Mouse (Mus musculus): ENCODE results near the gene Wnt5b. TPM values are rescaled to one million over a fixed set of nuclear protein-coding genes. Genes with fewer than 3 reads are reported as not detected.
"Not testable (repeated sequence)": the region's sequence is repeated elsewhere in the genome, so short reads cannot be mapped to it uniquely, and the experiment has no call there.

Gene Wnt5b
- polyA plus RNA-seq, 1 experiment from 2014 or later: 8.6 TPM

DNA sequence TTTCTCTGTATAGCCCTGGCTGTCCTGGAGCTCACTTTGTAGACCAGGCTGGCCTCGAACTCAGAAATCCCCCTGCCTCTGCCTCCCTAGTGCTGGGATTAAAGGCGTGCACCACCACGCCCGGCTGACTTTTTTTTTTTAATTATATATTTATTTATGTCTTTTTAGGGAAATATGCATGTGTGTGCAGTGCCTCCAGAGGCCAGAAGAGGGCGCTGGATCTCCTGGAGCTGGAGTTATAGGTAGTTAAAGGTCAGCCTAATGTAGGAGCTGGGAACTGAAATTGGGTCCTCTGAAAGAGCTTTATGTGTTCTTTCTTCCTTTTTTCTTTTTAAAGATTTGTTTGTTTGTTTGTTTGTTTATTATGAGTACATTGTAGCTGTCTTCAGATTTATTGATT is 101.4 kb downstream of the Wnt5b start:
- not testable (repeated sequence) for H3K9ac ChIP-seq (ENCODE audit: low read length); H3K27ac ChIP-seq (replicated peaks in 1 of 2; ENCODE audit: control insufficient read depth in 1 of 2, insufficient read depth in 1 of 2, low read depth in 2 of 2, low read length in 2 of 2); ATAC-seq (ENCODE audit: insufficient number of reproducible peaks, insufficient read depth, low FRiP score, low read depth); H3K9me3 ChIP-seq (ENCODE audit: control insufficient read depth, low read length); H3K4me3 ChIP-seq (ENCODE audit: control insufficient read depth in 1 of 2, insufficient read depth in 1 of 2, low read depth in 1 of 2, low read length in 2 of 2); H3K27me3 ChIP-seq (ENCODE audit: control insufficient read depth, insufficient read depth, low read length); H3K36me3 ChIP-seq (ENCODE audit: control insufficient read depth, insufficient read depth, low read length); H3K4me2 ChIP-seq (ENCODE audit: low read length)
- peaks cover 9 to 10% of the 10 kb centered on the region in 2 experiments for H3K4me1 ChIP-seq (ENCODE audit: control insufficient read depth in 2 of 2, insufficient read depth in 2 of 2, low read length in 2 of 2)
- WGBS: 78% methylated on average over 5 of the region's 5 CpGs

DNA sequence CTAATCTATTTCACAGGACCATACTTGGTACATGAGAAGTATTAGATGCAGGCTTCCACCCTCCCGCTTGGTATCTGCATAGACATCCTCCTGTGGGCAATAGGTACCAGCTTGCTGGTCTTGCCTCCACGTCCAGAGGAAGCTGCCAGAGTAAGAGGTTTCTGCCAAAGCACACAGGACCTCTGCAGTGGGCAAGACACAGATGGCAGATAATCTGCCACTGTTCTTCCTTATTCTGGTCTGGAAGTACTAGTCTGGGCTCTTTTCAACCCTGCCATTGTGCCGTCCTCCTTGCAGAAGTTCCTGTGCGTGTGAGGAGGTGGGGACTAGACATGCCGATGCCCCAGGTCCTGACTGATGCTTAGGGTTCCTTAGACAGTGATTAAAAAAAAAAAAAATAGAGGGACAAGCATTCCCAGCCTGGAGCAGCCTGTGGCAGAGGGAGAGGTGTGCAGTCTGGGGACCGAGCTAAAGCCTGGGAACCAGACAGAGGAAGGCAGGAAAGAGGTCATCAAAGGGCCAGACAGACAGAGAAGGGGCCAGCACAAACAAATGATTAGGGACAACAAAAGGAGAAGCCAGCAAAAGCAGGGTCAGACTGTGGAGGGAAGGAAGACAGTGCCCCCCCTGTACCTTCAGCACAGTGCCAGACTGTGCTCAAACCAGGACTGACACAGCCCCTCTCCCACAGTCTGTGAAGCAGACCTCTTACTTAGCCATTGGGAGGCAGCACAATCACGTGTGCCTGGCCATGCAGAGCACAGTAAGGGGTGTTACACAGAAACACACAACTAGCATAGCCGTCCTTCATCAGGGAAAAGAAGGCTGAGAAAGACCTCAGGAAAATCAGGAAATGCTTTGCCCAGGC is 106.0 kb downstream of the Wnt5b start:
- no peak overlapping the region for H3K4me3 ChIP-seq (ENCODE audit: control insufficient read depth in 1 of 2, insufficient read depth in 1 of 2, low read depth in 1 of 2, low read length in 2 of 2)
- H3K27me3 ChIP-seq (ENCODE audit: control insufficient read depth, insufficient read depth, low read length): no peaks in the 10 kb centered on the region
- peak; percentile 65 for ATAC-seq (ENCODE audit: insufficient number of reproducible peaks, insufficient read depth, low FRiP score, low read depth)
- H3K36me3 ChIP-seq (ENCODE audit: control insufficient read depth, insufficient read depth, low read length): no peaks in the 10 kb centered on the region
- H3K9me3 ChIP-seq (ENCODE audit: control insufficient read depth, low read length): no peaks in the 10 kb centered on the region
- no peak overlapping the region for H3K9ac ChIP-seq (ENCODE audit: low read length)
- 52% methylated on average over 8 of the region's 8 CpGs for WGBS
- peaks cover 9 to 10% of the 10 kb centered on the region in 2 experiments for H3K4me1 ChIP-seq (ENCODE audit: control insufficient read depth in 2 of 2, insufficient read depth in 2 of 2, low read length in 2 of 2)
- no peak overlapping the region for H3K27ac ChIP-seq (replicated peaks in 1 of 2; ENCODE audit: control insufficient read depth in 1 of 2, insufficient read depth in 1 of 2, low read depth in 2 of 2, low read length in 2 of 2)
- H3K4me2 ChIP-seq (ENCODE audit: low read length): no peak overlapping the region

DNA sequence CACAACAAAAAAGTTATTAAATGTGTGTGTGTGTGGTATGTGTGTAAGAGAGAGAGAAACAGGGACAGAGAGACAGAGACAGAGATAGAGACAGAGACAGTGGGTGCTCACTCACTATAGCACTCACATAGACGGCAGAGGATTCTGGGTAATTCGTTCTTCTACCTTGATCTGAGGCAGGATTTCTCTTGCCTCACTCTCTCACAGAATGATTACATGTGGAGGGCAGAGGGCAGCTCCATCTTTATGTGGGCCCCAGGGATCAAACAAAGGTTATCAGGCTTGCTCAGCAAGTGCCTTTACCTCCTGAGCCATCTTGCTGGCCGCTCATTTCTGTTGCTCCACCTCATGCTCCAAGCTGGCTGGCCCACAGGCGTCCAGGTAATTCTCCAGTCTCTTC is 109.8 kb downstream of the Wnt5b start:
- H3K4me2 ChIP-seq (ENCODE audit: low read length): no peak overlapping the region
- H3K36me3 ChIP-seq (ENCODE audit: control insufficient read depth, insufficient read depth, low read length): no peaks in the 10 kb centered on the region
- WGBS: 83% methylated on average over 4 of the region's 4 CpGs
- H3K4me1 ChIP-seq (ENCODE audit: control insufficient read depth in 2 of 2, insufficient read depth in 2 of 2, low read length in 2 of 2): peaks cover 9 to 10% of the 10 kb centered on the region in 2 experiments
- H3K27ac ChIP-seq (replicated peaks in 1 of 2; ENCODE audit: control insufficient read depth in 1 of 2, insufficient read depth in 1 of 2, low read depth in 2 of 2, low read length in 2 of 2): no peak overlapping the region
- H3K27me3 ChIP-seq (ENCODE audit: control insufficient read depth, insufficient read depth, low read length): no peaks in the 10 kb centered on the region
- H3K9ac ChIP-seq (ENCODE audit: low read length): no peak overlapping the region
- no peaks in the 10 kb centered on the region for H3K9me3 ChIP-seq (ENCODE audit: control insufficient read depth, low read length)
- ATAC-seq (ENCODE audit: insufficient number of reproducible peaks, insufficient read depth, low FRiP score, low read depth): no peak
- no peak overlapping the region for H3K4me3 ChIP-seq (ENCODE audit: control insufficient read depth in 1 of 2, insufficient read depth in 1 of 2, low read depth in 1 of 2, low read length in 2 of 2)

- ATAC-seq (ENCODE audit: insufficient number of reproducible peaks, insufficient read depth, low FRiP score, low read depth): no peak
These were observed 112.3 kb downstream of the Wnt5b start for GRCm38 (mm10) chr6:119431751-119432324.

GRCm38 (mm10) chr6:119430508-119430907 is 113.6 kb downstream of the Wnt5b start:
- Histone ChIP-seq H3K4me3 (ENCODE audit: control insufficient read depth in 1 of 2, insufficient read depth in 1 of 2, low read depth in 1 of 2, low read length in 2 of 2) (no peak overlapping the region), H3K4me2 (ENCODE audit: low read length) (no peak overlapping the region), H3K27me3 (ENCODE audit: control insufficient read depth, insufficient read depth, low read length) (no peaks in the 10 kb centered on the region), H3K27ac (replicated peaks in 1 of 2; ENCODE audit: control insufficient read depth in 1 of 2, insufficient read depth in 1 of 2, low read depth in 2 of 2, low read length in 2 of 2) (no peak overlapping the region), H3K9me3 (ENCODE audit: control insufficient read depth, low read length) (0 out of 2 replicates have a peak, but pooled peaks cover 4% of the 10 kb centered on the region), H3K9ac (ENCODE audit: low read length) (no peak overlapping the region), H3K36me3 (ENCODE audit: control insufficient read depth, insufficient read depth, low read length) (no peaks in the 10 kb centered on the region), H3K4me1 (ENCODE audit: control insufficient read depth in 2 of 2, insufficient read depth in 2 of 2, low read length in 2 of 2) (no peaks in the 10 kb centered on the region; a peak in 1 of 4 replicates)
- WGBS: 21% methylated on average over 2 of the region's 2 CpGs
- 0 out of 2 replicates have a peak, but pooled peaks have one; percentile 31 for ATAC-seq (ENCODE audit: insufficient number of reproducible peaks, insufficient read depth, low FRiP score, low read depth)

More at GRCm38 (mm10) chr6:119431751-119432324, 112.3 kb downstream of the Wnt5b start:
- WGBS: 58% methylated on average over 6 of the region's 6 CpGs
- Histone ChIP-seq H3K4me1 (ENCODE audit: control insufficient read depth in 2 of 2, insufficient read depth in 2 of 2, low read length in 2 of 2) (no peaks in the 10 kb centered on the region; a peak in 1 of 4 replicates), H3K9me3 (ENCODE audit: control insufficient read depth, low read length) (0 out of 2 replicates have a peak, but pooled peaks cover 4% of the 10 kb centered on the region), H3K36me3 (ENCODE audit: control insufficient read depth, insufficient read depth, low read length) (no peaks in the 10 kb centered on the region), H3K9ac (ENCODE audit: low read length) (no peak overlapping the region), H3K27me3 (ENCODE audit: control insufficient read depth, insufficient read depth, low read length) (no peaks in the 10 kb centered on the region), H3K4me2 (ENCODE audit: low read length) (no peak overlapping the region), H3K4me3 (ENCODE audit: control insufficient read depth in 1 of 2, insufficient read depth in 1 of 2, low read depth in 1 of 2, low read length in 2 of 2) (no peak overlapping the region), H3K27ac (replicated peaks in 1 of 2; ENCODE audit: control insufficient read depth in 1 of 2, insufficient read depth in 1 of 2, low read depth in 2 of 2, low read length in 2 of 2) (no peak overlapping the region)

GRCm38 (mm10) chr6:119429311-119429710 is 114.8 kb downstream of the Wnt5b start:
- H3K9me3 ChIP-seq (ENCODE audit: control insufficient read depth, low read length): 0 out of 2 replicates have a peak, but pooled peaks cover 4% of the 10 kb centered on the region
- H3K27ac ChIP-seq (replicated peaks in 1 of 2; ENCODE audit: control insufficient read depth in 1 of 2, insufficient read depth in 1 of 2, low read depth in 2 of 2, low read length in 2 of 2): no peak overlapping the region
- H3K9ac ChIP-seq (ENCODE audit: low read length): no peak overlapping the region
- WGBS: 93% methylated on average over 13 of the region's 13 CpGs
- no peak overlapping the region for H3K4me2 ChIP-seq (ENCODE audit: low read length)
- H3K36me3 ChIP-seq (ENCODE audit: control insufficient read depth, insufficient read depth, low read length): no peaks in the 10 kb centered on the region
- no peak for ATAC-seq (ENCODE audit: insufficient number of reproducible peaks, insufficient read depth, low FRiP score, low read depth)
- no peaks in the 10 kb centered on the region for H3K27me3 ChIP-seq (ENCODE audit: control insufficient read depth, insufficient read depth, low read length)
- no peak overlapping the region for H3K4me3 ChIP-seq (ENCODE audit: control insufficient read depth in 1 of 2, insufficient read depth in 1 of 2, low read depth in 1 of 2, low read length in 2 of 2)
- no peaks in the 10 kb centered on the region; a peak in 1 of 4 replicates for H3K4me1 ChIP-seq (ENCODE audit: control insufficient read depth in 2 of 2, insufficient read depth in 2 of 2, low read length in 2 of 2)

GRCm38 (mm10) chr6:119428611-119429010 is 115.5 kb downstream of the Wnt5b start:
- Histone ChIP-seq H3K4me2 (ENCODE audit: low read length) (no peak overlapping the region), H3K27ac (replicated peaks in 1 of 2; ENCODE audit: control insufficient read depth in 1 of 2, insufficient read depth in 1 of 2, low read depth in 2 of 2, low read length in 2 of 2) (no peak overlapping the region), H3K4me1 (ENCODE audit: control insufficient read depth in 2 of 2, insufficient read depth in 2 of 2, low read length in 2 of 2) (no peaks in the 10 kb centered on the region; a peak in 1 of 4 replicates), H3K9ac (ENCODE audit: low read length) (no peak overlapping the region), H3K27me3 (ENCODE audit: control insufficient read depth, insufficient read depth, low read length) (no peaks in the 10 kb centered on the region), H3K36me3 (ENCODE audit: control insufficient read depth, insufficient read depth, low read length) (no peaks in the 10 kb centered on the region), H3K4me3 (ENCODE audit: control insufficient read depth in 1 of 2, insufficient read depth in 1 of 2, low read depth in 1 of 2, low read length in 2 of 2) (no peak overlapping the region), H3K9me3 (ENCODE audit: control insufficient read depth, low read length) (0 out of 2 replicates have a peak, but pooled peaks cover 4% of the 10 kb centered on the region)
- 84% methylated on average over 3 of the region's 3 CpGs for WGBS
- no peak for ATAC-seq (ENCODE audit: insufficient number of reproducible peaks, insufficient read depth, low FRiP score, low read depth)
